Mouse (Mus musculus): ENCODE results near the gene Scgb2b17. TPM values are rescaled to one million over a fixed set of nuclear protein-coding genes. Genes with fewer than 3 reads are reported as not detected.
"Not testable (repeated sequence)": the region's sequence is repeated elsewhere in the genome, so short reads cannot be mapped to it uniquely, and the experiment has no call there.

The Scgb2b17 gene
- not detected in 2 replicates for polyA plus RNA-seq (2016; fragmentation: Nextera tagmentation; extraction: Ambion mirVana)

DNA sequence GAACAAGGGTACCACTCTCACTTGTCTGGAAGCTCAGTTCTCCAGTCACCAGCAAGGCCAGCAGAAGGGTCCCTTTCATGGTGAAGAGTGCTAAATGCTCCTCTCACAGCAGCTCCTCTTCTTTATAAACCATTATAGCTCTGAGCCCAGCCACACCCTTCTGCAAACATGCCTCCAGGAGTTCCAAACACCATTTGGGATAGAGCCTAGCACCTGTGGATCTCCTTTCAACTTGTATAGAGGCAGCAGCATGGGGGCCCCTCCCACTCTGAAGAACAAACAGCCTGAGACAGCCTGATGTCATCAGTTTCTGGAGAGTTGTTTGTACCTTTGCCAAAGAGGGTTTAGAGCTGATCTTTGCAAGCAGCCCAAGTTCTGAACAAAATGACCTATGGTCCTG, at the start of gene Scgb2b17:
Scgb2b17 (minus strand) TSS at position 101 of the 400 bp plus-strand sequence.
- H3K4me2 ChIP-seq; H3K9me3 ChIP-seq; H3K27me3 ChIP-seq; H3K9ac ChIP-seq; H3K27ac ChIP-seq; ATAC-seq (ENCODE audit: low FRiP score); H3K4me3 ChIP-seq (replicated peaks); H3K36me3 ChIP-seq (replicated peaks); H3K4me1 ChIP-seq: not testable (repeated sequence)

DNA sequence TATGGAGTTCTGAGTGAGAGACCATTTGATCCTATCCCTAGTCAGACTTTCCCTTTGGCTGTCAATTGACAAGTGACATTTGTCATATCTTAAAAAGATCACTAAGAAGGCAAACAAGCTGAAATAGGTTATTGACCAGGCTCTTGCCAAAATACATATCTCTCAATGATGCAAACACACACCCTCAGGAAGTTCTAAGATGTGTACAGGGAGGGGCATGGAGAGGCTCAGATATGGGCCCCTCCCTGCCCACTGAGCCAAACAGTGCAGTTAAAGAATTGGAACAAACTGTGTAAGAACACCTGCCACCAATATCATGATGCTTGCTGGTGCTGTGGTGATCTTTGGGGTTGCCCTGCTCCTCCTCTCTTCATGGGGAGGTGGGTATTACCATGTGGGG, 6.8 kb upstream of the Scgb2b17 start, which contains the start of gene Scgb1b17:
Scgb1b17 (plus strand) TSS at position 301 of the 400 bp plus-strand sequence.
- not testable (repeated sequence) for H3K27me3 ChIP-seq; H3K4me3 ChIP-seq (replicated peaks); H3K27ac ChIP-seq; H3K36me3 ChIP-seq (replicated peaks); H3K9ac ChIP-seq; H3K4me1 ChIP-seq; ATAC-seq (ENCODE audit: low FRiP score); H3K9me3 ChIP-seq; H3K4me2 ChIP-seq

Other genes with a start within 250 kb of the Scgb2b17 start
- gene Scgb2b15, start 226.9 kb downstream of the Scgb2b17 start, polyA plus RNA-seq (2016; fragmentation: Nextera tagmentation; extraction: Ambion mirVana), result not detected in 2 replicates
- gene Scgb1b15, start 220.0 kb downstream of the Scgb2b17 start, polyA plus RNA-seq (2016; fragmentation: Nextera tagmentation; extraction: Ambion mirVana), result not detected in 2 replicates
- not detected in 2 replicates for gene Scgb1b17, start 6.9 kb upstream of the Scgb2b17 start, polyA plus RNA-seq (2016; fragmentation: Nextera tagmentation; extraction: Ambion mirVana)
- gene Scgb2b18, start 117.3 kb upstream of the Scgb2b17 start, polyA plus RNA-seq (2016; fragmentation: Nextera tagmentation; extraction: Ambion mirVana), result not detected in 2 replicates
- not detected in 2 replicates for gene Scgb1b18, start 129.0 kb upstream of the Scgb2b17 start, polyA plus RNA-seq (2016; fragmentation: Nextera tagmentation; extraction: Ambion mirVana)
- not detected in 2 replicates for gene Scgb2b19, start 223.8 kb upstream of the Scgb2b17 start, polyA plus RNA-seq (2016; fragmentation: Nextera tagmentation; extraction: Ambion mirVana)
- gene Scgb1b19, start 230.7 kb upstream of the Scgb2b17 start, polyA plus RNA-seq (2016; fragmentation: Nextera tagmentation; extraction: Ambion mirVana), result not detected in 2 replicates